Mouse (Mus musculus) embryonic stem cell, embryonic (primary cell): ENCODE results near the gene Ripor1.

Experiments
- CTCF ChIA-PET, 4 experiments: fragments of 300-600 bp in 2 of 4; fragments of 350-600 bp in 2 of 4; sonication (Branson Sonifier 250); formaldehyde crosslinking; loops; one replicate each; lab custom pipeline; 2022; ENCODE audit warnings: inconsistent platforms in 2 of 4; lab: Charles Lee
- POLR2A ChIA-PET, 4 experiments: fragments of 300-600 bp in 2 of 4; fragments of 350-600 bp in 2 of 4; sonication (Branson Sonifier 250); formaldehyde crosslinking; loops; one replicate each; lab custom pipeline; 2022; ENCODE audit warnings: antibody characterized with exemption in 4 of 4, inconsistent platforms in 1 of 4; lab: Charles Lee

The Ripor1 gene

DNA sequence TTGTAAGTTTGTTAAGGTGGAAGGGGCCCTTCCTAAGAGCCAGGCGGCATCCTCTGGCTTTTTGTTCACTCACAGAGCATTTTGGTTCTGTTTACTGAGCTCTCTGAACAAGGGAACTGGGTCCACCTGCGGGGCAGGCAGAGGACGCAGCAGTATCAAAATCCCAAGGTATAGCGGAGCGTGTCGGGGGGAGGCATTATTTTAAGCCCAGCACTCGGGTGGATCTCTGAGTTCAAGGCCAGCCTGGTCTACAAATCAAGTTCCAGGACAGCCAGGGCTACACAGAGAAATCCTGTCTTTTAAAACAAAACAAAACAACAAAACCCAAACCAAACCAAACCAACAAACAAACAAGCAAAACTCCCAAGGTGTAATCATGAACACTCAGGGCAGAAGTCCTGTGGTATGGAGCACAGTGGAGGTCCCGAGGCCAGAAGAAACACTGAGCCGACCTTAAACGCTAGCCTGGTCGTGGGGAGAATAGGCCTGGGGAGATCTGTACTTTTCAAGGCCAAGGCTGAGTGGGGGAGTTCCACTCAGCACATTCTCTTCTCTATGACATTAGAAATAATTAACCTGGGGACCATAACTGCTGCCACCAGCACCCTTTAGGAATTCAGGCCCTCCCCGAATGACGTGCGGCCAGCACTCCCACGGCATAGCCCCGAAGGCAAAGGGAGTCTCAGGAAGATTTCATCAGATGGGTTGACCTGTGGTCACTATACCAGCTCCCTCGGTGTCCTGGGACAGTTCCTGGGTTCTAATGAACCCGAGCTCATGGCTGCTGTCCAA, 10.4 kb upstream of the Ripor1 start:
- ChIA-PET POLR2A (interaction anchor here in 3 of 4 experiments (0.5 to 4.4 kb wide), 10 partner anchors 10 to 341 kb away, joined by 3 to 40 read pairs (median 3); partner anchors contain the start of genes Ripor1 (in 3 of the 3) and Edc4 (in 1 of the 3)), CTCF (interaction anchor here in 3 of 4 experiments (0.6 to 1.8 kb wide), 7 partner anchors 9 to 79 kb away, joined by 3 to 9 read pairs (median 3); partner anchors contain the start of gene Ripor1 (in 2 of the 3))

DNA sequence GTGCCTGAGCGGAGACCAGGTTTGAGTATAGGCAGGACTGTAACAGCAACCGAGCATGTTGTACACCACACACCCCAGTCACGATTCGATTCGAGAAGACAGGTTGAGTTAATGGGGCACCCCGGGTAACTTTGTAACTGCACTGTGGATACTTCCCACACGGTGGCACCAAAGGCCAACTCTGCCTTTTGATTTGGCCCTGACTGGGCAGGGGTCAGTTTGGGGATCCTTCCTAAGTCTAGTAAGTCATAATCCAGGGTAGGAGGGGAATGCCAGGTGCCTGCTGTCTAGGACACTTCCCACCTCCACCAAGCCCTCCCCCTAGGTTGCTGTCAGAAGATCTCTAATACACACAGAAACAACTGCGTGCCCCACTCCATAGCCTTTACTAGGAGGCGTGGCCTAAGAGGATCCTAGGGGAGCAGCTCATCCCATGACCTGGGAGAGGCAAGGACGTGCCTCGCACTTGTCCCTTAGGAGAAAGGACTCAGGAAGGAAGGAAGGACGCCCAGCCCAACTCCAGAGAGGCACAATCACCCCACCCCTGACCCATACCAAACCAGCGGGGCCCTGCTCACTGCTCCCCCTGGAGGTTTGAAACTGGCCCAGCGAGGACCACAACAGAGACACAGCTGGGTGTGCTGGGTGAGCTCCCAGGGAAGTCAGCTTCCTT, 8.6 kb upstream of the Ripor1 start:
- ChIA-PET POLR2A (interaction anchor here (0.6 to 4.4 kb wide), 37 partner anchors 8 to 1011 kb away, joined by 3 to 47 read pairs (median 4); partner anchors contain the start of genes Ripor1 (in 4 of the 4), Agrp (in 2 of the 4), Atp6v0d1 (in 1 of the 4) and Nutf2 (in 1 of the 4)), CTCF (interaction anchor here (0.5 to 2.8 kb wide), 78 partner anchors 9 to 648 kb away, joined by 3 to 69 read pairs (median 4); partner anchors contain the start of genes Ripor1 (in 4 of the 4), Acd (in 2 of the 4), Carmil2 (in 2 of the 4) and Hsd11b2 (in 2 of the 4))

DNA sequence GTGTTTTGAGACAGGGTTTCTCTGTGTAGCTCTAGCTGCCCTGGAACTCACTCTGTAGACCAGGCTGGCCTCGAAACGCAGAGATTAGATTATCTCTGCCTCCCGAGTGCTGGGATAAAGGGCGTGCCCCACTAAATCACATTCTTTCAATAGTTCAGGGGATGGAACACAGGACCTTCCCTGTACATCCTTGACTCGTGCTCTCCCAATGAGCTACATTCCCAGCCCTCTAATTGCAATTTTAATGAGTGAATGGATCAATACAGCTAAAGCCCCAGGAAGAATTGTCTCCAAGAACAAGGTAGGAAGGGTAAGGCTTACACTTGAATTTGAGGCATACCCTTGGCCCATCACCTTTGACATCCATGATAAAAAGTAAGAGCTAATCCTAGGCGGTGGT, 6.3 kb upstream of the Ripor1 start:
- CTCF ChIA-PET, result interaction anchor here in 3 of 4 experiments (0.5 to 1.6 kb wide), 7 partner anchors 9 to 549 kb away, joined by 3 to 7 read pairs (median 3); partner anchors contain the start of genes Agrp (in 1 of the 3) and Ctcf (in 1 of the 3)
- POLR2A ChIA-PET, result interaction anchor here in 2 of 4 experiments (0.6 to 1.7 kb wide), 12 partner anchors 8 to 528 kb away, joined by 3 to 8 read pairs (median 3); partner anchors contain the start of genes Ctcf (in 1 of the 2), Nfatc3 (in 1 of the 2) and Nutf2 (in 1 of the 2)

DNA sequence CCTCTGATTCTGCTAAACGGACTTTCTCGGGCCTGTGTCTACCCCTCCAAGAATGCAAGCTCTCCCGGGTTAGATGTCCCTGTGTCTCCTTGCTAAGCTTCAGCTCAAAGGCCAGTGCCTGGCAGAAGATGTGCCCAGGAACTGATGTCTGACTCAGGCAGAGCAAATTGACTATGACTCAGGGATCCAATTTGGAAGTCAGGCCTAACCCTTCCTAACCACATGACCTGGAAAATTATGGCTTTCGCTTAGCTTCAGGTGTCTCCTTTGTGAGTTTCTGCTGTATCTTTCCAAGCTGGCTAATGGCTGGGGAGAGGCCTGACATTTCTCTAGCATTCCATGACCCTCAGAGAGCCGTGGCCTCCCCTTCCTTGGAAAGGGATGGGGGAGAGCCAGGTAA, 3.8 kb upstream of the Ripor1 start:
- POLR2A ChIA-PET, result interaction anchor here in 1 of 4 experiments (0.7 to 1.6 kb wide), 4 partner anchors 12 to 34 kb away, joined by 3 to 6 read pairs (median 4); no protein-coding TSS in a partner anchor
- CTCF ChIA-PET, result interaction anchor here in 2 of 4 experiments (1.1 to 1.3 kb wide), 2 partner anchors 21 to 116 kb away, joined by 3 to 11 read pairs; no protein-coding TSS in a partner anchor

DNA sequence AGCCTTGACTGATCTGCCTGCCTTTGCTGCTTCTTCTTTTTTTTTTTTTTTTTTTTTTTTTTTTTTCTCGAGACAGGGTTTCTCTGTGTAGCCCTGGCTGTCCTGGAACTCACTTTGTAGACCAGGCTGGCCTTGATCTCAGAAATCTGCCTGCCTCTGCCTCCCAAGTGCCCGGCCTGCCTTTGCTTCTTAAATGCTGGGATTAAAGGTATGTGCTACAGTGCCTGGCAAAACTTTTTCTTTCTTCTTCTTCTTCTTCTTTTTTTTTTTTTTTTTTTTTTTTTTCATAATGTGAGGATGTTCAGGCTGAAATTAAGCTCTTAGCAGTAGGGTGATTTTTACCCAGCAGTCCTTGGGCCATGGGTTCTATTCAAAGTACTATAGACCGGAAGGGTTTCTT, 2.5 kb upstream of the Ripor1 start:
- POLR2A ChIA-PET, result interaction anchor here in 2 of 4 experiments (0.6 to 1.6 kb wide), 9 partner anchors 11 to 973 kb away, joined by 3 to 6 read pairs (median 4); partner anchors contain the start of gene Carmil2 (in 1 of the 2)
- CTCF ChIA-PET, result interaction anchor here in 2 of 4 experiments (0.7 to 1.3 kb wide), 3 partner anchors 20 to 287 kb away, joined by 3 to 11 read pairs (median 3); no protein-coding TSS in a partner anchor

DNA sequence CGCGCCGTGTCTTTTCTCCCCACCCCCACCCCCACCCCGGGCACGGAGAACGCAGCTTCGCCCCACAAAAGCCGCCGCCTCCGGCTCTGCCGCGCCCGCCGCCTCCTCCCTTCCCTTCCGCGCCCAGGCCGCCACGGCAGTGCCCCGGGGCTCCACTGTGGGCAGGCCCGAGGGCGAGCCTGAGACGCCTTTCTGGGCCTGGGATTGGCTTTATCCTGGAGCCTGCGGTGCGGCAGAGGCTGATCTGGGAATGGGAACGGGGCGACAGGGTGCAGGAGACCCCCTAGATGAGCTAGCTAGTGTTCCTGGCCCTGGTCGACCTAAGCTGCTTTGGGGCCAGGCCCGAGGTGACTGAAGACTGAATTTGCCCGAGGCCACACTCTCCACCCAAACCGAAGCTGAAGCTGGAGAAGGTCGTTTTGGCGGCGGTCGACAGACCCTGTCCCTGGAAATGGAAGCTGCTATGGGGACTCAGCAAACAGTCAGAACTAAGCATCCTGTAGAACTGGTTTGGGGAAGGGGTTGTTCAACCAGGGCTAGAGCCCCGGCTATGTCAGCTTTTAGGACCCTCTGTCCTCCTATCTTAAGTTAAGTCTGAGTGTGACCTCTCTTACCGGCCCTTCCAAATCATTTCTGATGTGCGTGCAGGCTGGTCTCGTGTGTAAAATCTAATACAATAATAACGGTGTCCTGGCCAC, 585 bp downstream of the Ripor1 start:
- ChIA-PET CTCF (interaction anchor here (0.6 to 5.2 kb wide), 47 partner anchors 8 to 454 kb away, joined by 3 to 69 read pairs (median 4); partner anchors contain the start of genes Atp6v0d1 (in 3 of the 4), Agrp (in 2 of the 4), Ctcf (in 2 of the 4) and Carmil2 (in 1 of the 4)), POLR2A (interaction anchor here (0.5 to 7.2 kb wide), 46 partner anchors 7 to 544 kb away, joined by 3 to 91 read pairs (median 4); partner anchors contain the start of genes Ctcf (in 3 of the 4), Agrp (in 2 of the 4), Atp6v0d1 (in 2 of the 4) and Nutf2 (in 2 of the 4))

DNA sequence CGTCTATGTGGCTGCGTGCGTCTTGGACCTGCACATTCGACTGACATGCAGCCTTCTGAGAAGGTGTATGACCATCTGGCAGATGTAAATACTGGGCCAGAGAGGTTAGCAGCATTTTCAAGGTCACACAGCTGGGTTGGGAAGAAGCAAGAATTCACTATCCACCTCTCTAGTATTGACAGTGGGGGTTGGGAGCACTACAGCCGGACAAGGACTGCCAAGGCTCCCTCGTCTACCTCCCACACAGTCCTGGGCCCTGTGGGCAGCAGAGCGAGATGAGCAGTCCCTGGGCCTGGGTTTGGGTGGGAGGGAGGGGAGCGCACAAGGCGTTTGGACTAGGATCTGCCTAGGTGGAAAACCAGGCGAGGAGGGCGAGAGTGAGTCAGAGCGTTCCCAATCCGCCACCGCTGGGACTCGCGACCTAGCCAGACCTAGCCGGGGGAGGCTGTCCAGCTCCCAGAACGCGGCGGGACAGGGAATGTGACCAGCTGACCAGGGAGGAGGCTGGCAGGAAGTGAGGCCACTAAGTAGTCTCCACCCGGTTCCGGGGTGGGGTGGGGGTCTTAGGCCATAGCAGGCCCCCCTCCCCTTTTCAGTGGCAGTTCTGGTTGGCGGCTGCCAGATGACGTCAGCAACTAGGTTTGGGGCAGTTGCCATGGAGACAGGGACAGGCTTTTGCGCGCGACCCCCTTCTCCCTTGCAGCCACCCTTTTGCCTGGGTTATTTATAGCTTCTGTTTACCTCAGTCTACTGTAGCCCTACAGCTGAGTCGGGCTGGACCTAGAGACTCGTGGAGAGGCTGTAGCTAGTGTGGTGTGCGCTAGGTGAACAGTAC, 1.4 kb downstream of the Ripor1 start:
- CTCF ChIA-PET, result interaction anchor here (0.6 to 5.2 kb wide), 27 partner anchors 8 to 1476 kb away, joined by 3 to 69 read pairs (median 5); partner anchors contain the start of genes Ctcf (in 2 of the 4), Agrp (in 1 of the 4), Atp6v0d1 (in 1 of the 4) and Carmil2 (in 1 of the 4)

DNA sequence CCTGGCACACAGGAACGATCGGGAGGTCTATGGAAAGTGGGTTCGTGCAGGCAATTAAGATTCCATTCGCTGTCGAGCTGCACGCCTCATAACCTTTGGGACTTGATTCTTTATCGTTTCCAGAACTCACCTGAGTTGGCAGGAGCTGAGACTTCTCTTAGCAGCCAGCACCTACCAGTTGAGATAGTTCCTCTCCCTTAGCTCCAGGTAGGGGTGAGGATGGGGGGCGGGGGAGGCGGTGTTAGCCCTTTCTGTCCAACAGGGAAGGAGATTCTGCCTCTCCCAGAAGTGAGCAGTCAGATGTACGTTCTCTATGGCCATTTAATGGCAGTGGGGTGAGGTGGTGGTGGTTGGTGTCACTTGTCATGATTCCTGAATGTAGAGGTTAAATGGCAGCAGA, 2.0 kb downstream of the Ripor1 start:
- POLR2A ChIA-PET, result interaction anchor here in 2 of 4 experiments (0.5 to 7.2 kb wide), 25 partner anchors 7 to 452 kb away, joined by 3 to 91 read pairs (median 4); partner anchors contain the start of genes Agrp (in 2 of the 2), Atp6v0d1 (in 2 of the 2), Ctcf (in 2 of the 2) and Nutf2 (in 2 of the 2)

More for the DNA sequence above, 1.4 kb downstream of the Ripor1 start:
- POLR2A ChIA-PET, result interaction anchor here (0.5 to 7.2 kb wide), 38 partner anchors 8 to 453 kb away, joined by 3 to 91 read pairs (median 4); partner anchors contain the start of genes Ctcf (in 3 of the 4), Agrp (in 2 of the 4), Atp6v0d1 (in 2 of the 4) and Nutf2 (in 2 of the 4)

DNA sequence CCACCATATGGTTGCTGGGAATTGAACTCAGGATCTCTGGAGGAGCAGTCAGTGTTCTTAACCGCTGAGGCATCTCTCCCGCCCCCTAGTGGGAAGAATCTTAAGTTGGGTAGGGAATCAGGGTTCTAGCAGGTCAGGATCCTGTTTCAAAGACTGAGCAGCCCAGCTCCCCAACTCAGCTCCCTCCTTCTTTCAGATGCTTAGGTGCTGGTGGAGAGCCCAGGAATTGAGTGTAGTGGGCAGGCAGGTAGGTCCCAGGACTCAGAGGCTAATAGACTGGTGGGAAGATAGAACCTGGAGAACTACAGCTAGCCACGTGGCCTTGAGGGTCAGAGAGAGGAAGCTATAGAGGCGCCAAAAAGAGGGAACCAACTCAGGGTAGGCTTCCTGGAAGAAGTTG, 2.6 kb downstream of the Ripor1 start:
- POLR2A ChIA-PET, result interaction anchor here in 2 of 4 experiments (0.6 to 7.2 kb wide), 20 partner anchors 7 to 510 kb away, joined by 3 to 91 read pairs (median 4); partner anchors contain the start of genes Agrp (in 2 of the 2), Atp6v0d1 (in 2 of the 2), Acd (in 1 of the 2) and Ctcf (in 1 of the 2)

More for the DNA sequence above, 2.0 kb downstream of the Ripor1 start:
- CTCF ChIA-PET, result interaction anchor here (0.6 to 5.2 kb wide), 21 partner anchors 8 to 1615 kb away, joined by 3 to 69 read pairs (median 4); partner anchors contain the start of genes Agrp (in 1 of the 4), Atp6v0d1 (in 1 of the 4) and Ctcf (in 1 of the 4)

DNA sequence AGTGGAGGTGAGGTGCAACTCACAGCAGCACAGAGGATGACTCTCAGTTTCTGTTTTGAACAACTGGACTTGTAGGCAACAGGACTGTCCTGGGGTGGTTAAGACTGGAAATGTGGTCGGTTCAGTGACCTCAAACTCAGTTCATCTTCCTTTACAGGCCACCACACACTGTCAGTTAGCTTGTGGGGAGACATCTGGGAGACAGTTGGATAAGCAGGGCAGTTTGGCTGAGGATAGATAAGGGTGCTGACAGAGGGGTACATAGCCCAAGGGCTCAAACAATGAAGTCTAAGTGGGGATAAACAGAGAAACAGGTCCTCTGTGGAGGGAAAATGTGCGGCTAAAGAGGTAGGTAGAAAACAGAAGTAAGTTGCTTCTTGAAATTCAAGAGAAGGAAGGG, 4.3 kb downstream of the Ripor1 start:
- ChIA-PET POLR2A (interaction anchor here in 1 of 4 experiments (0.9 to 7.2 kb wide), 5 partner anchors 10 to 103 kb away, joined by 3 to 91 read pairs (median 4); no protein-coding TSS in a partner anchor), CTCF (interaction anchor here in 3 of 4 experiments (0.6 to 5.2 kb wide), 4 partner anchors 12 to 39 kb away, joined by 3 to 69 read pairs (median 24); no protein-coding TSS in a partner anchor)

More for the DNA sequence above, 2.6 kb downstream of the Ripor1 start:
- CTCF ChIA-PET, result interaction anchor here (0.5 to 5.2 kb wide), 32 partner anchors 8 to 1614 kb away, joined by 3 to 69 read pairs (median 4); partner anchors contain the start of genes Atp6v0d1 (in 1 of the 4), Ctcf (in 1 of the 4) and Tppp3 (in 1 of the 4)

DNA sequence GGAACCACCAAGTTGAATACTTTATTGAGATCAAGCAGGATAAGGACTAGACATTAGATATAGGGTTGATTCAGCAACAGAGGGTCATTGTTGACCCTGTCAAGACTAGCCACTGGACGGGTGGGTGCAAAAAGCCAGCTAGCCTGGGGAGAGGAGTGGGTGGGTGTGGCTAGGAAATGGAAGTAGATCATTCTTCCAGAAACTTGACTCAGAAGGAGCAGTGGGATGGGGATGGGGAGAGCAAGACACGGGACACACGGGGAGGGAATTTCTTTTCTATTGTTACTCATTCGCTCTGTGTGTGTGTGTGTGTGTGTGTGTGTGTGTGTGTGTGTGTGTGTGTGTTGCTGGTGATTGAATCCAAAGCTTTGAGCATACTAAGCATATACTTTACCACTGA, 4.7 kb downstream of the Ripor1 start:
- ChIA-PET CTCF (interaction anchor here in 1 of 4 experiments (0.5 to 5.0 kb wide), 2 partner anchors 12 to 33 kb away, joined by 3 to 32 read pairs; no protein-coding TSS in a partner anchor), POLR2A (interaction anchor here in 2 of 4 experiments (0.6 to 7.2 kb wide), 7 partner anchors 10 to 1296 kb away, joined by 3 to 91 read pairs (median 4); no protein-coding TSS in a partner anchor)

DNA sequence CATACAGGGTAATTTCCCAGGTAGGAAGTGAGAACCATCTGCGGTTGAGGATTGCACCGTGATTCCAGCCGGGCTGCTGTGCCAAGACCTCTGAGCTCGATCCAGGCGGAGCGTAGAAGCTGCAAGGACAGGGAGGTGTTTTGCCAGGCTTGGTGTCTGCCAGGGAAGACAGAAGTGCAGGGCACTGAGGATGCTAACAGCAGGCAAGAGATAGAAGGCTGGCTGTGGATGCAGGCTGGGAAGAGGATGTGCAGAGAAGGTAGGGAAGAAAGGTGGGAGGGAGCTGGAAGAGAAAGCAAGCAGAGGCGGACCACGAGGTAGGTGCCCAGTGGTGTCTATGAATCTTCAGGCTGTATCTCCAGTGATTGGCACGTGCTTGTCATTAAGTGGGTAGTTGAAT, 6.8 kb downstream of the Ripor1 start:
- POLR2A ChIA-PET, result interaction anchor here in 3 of 4 experiments (0.8 to 1.5 kb wide), 4 partner anchors 11 to 158 kb away, joined by 3 read pairs; no protein-coding TSS in a partner anchor
- CTCF ChIA-PET, result interaction anchor here in 2 of 4 experiments (0.5 to 1.1 kb wide), 3 partner anchors 12 to 381 kb away, joined by 3 to 4 read pairs (median 3); no protein-coding TSS in a partner anchor

DNA sequence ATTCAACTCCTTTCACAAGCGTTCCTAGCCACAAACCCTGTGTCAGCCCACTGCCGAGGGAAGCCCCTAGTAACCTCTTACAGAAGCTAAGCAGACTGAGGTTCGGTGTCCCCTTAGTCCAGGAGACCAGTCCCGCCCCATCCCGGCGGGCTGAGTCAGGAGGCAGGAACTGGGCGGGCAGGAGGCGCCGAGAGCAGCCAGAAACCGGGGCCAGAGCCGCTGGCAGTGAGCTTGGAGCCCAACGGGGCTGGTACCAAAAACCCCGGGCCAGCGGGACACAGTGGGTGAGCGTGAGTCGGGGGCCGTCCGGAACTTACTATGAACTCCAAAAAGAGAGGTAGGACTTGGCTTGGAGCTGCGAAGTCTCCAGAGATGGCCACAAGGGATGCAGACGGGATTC, 8.0 kb downstream of the Ripor1 start:
- POLR2A ChIA-PET, result interaction anchor here in 2 of 4 experiments (0.7 to 3.9 kb wide), 12 partner anchors 7 to 75 kb away, joined by 3 to 20 read pairs (median 4); partner anchors contain the start of genes Ripor1 (in 2 of the 2) and Agrp (in 1 of the 2)
- CTCF ChIA-PET, result interaction anchor here in 2 of 4 experiments (0.7 to 1.3 kb wide), 3 partner anchors 8 to 351 kb away, joined by 3 to 4 read pairs (median 4); partner anchors contain the start of gene Ripor1 (in 1 of the 2)

DNA sequence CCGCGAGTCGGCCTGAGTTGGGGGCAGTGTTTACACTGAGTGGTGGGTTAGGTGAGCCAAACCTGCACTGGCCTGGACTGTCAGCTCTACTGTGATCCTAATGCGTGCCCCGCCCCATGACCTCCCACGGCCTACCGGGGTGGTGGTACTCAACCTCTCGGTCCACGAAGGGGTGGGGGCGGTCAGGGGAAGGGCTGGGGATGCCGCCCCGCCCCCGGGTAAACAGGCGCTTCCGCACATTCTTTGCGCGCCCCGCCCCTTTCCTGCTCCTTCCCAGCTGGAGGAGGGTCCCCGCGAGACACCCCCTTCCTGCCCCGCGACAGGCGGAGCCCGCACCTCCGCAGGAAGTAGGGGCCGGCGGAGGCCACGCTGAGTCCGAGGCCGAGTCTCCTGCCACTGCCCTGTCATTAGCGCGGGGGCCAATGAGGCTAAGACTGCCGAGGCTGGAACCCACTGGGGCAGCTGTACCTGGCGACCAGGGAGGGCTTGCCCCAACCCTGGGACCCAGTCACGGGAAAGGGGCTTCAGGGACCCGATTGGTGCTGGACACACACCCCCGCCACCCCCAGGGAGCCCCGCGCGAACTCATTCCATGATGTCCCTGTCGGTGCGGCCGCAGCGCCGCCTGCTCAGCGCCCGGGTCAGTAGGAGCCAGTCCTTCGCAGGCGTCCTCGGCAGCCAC, 8.9 kb downstream of the Ripor1 start:
- ChIA-PET CTCF (interaction anchor here (0.6 to 1.3 kb wide), 11 partner anchors 8 to 163 kb away, joined by 3 to 4 read pairs (median 3); partner anchors contain the start of gene Ripor1 (in 1 of the 4)), POLR2A (interaction anchor here in 3 of 4 experiments (0.7 to 11.9 kb wide), 18 partner anchors 7 to 144 kb away, joined by 3 to 91 read pairs (median 4); partner anchors contain the start of genes Ripor1 (in 2 of the 3), Agrp (in 1 of the 3) and Ctcf (in 1 of the 3))
